Mouse (Mus musculus) intestine, embryonic 14.5 days (tissue): ENCODE results near the gene Fgd4. TPM values are rescaled to one million over a fixed set of nuclear protein-coding genes. Genes with fewer than 3 reads are reported as not detected.

Experiments
- ATAC-seq: fragments of 200-750 bp; cut with Nextera tagmentation; replicated peaks from 2 replicates; pipeline ENCODE4 v1.8.0; 2017; ENCODE audit warnings: low read depth, moderate number of reproducible peaks, moderate TSS enrichment, moderate library complexity; ENCODE audit not compliant: low FRiP score, low TSS enrichment
- DNase-seq: peaks from one replicate; pipeline ENCODE4 v3.0.0-alpha.2; 2018; ENCODE audit warnings: low spot score
- H3K27ac ChIP-seq: fragments of 300-500 bp; sonication (generic); 2 replicates; pipeline ENCODE4 v1.5.1; 2014; ENCODE audit warnings: low read depth, mild to moderate bottlenecking, control low read depth
- H3K27me3 ChIP-seq: fragments of 300-500 bp; sonication (generic); replicated peaks from 2 replicates; pipeline ENCODE4 v1.6.1; 2014; ENCODE audit warnings: low read length, control low read depth; ENCODE audit not compliant: control insufficient read depth, insufficient read depth
- H3K36me3 ChIP-seq: fragments of 300-500 bp; sonication (generic); 2 replicates; pipeline ENCODE4 v1.6.1; 2014; ENCODE audit warnings: low read length, control low read depth; ENCODE audit not compliant: control insufficient read depth, insufficient read depth
- H3K4me1 ChIP-seq: fragments of 300-500 bp; sonication (generic); replicated peaks from 2 replicates; pipeline ENCODE4 v1.6.1; 2014; ENCODE audit warnings: low read length, control low read depth, mixed read lengths; ENCODE audit not compliant: control insufficient read depth, insufficient read depth
- H3K4me2 ChIP-seq: fragments of 300-500 bp; sonication (generic); 2 replicates; pipeline ENCODE4 v1.6.1; 2014; ENCODE audit warnings: low read length
- H3K4me3 ChIP-seq: fragments of 300-500 bp; sonication (generic); 2 replicates; pipeline ENCODE4 v1.5.1; 2014; ENCODE audit warnings: low read depth, low read length, control low read depth, mixed read lengths
- H3K9ac ChIP-seq: fragments of 300-500 bp; sonication (generic); 2 replicates; pipeline ENCODE4 v1.6.1; 2014; ENCODE audit warnings: mild to moderate bottlenecking, low read length
- H3K9me3 ChIP-seq: fragments of 300-500 bp; sonication (generic); 2 replicates; pipeline ENCODE4 v1.6.1; 2016; ENCODE audit warnings: low read length, control low read depth; ENCODE audit not compliant: control insufficient read depth
- WGBS: fragments of 180-500 bp; shearing (Covaris S2); extraction: QIAGEN DNeasy Blood & Tissue Kit; methylation state at CpG from one replicate; pipeline ENCODE4 v1.1.7; 2014; 5-methylcytosine and 5-hydroxymethylcytosine counted together
- polyA plus RNA-seq: library from polyadenylated mRNA; unstranded; fragments of >200 nt; fragmentation: Nextera tagmentation; extraction: Ambion mirVana; gene quantifications from 2 replicates; pipeline ENCODE4 v1.2.1, GENCODE M21; 2014

The Fgd4 gene
- polyA plus RNA-seq, 1 experiment from 2014 or later: 14.6 TPM

- Histone ChIP-seq H3K27ac (no peak overlapping the region), H3K4me3 (no peak overlapping the region), H3K4me2 (no peak overlapping the region), H3K27me3 (no peaks in the 10 kb centered on the region), H3K4me1 (no peaks in the 10 kb centered on the region), H3K9ac (no peak overlapping the region), H3K36me3 (no peaks in the 10 kb centered on the region), H3K9me3 (no peaks in the 10 kb centered on the region)
- WGBS: 79% methylated on average over 1 of the region's 1 CpGs
- no peak for DNase-seq
- ATAC-seq: no peak
Observed at GRCm38 (mm10) chr16:16573167-16573566, 27.2 kb downstream of the Fgd4 start.

- Histone ChIP-seq H3K4me3 (no peak overlapping the region), H3K9me3 (no peaks in the 10 kb centered on the region), H3K27ac (no peak overlapping the region), H3K27me3 (no peaks in the 10 kb centered on the region), H3K4me2 (no peak overlapping the region), H3K9ac (no peak overlapping the region), H3K36me3 (no peaks in the 10 kb centered on the region), H3K4me1 (no peaks in the 10 kb centered on the region)
- ATAC-seq (no peak), DNase-seq (no peak)
- 79% methylated on average over 3 of the region's 3 CpGs for WGBS
Observed at GRCm38 (mm10) chr16:16571356-16571755, 29.0 kb downstream of the Fgd4 start.

GRCm38 (mm10) chr16:16566786-16567185 is 33.6 kb downstream of the Fgd4 start:
- Histone ChIP-seq H3K27ac (no peak overlapping the region), H3K9me3 (no peaks in the 10 kb centered on the region), H3K9ac (no peak overlapping the region), H3K36me3 (no peaks in the 10 kb centered on the region), H3K4me2 (no peak overlapping the region), H3K4me1 (no peaks in the 10 kb centered on the region), H3K27me3 (no peaks in the 10 kb centered on the region), H3K4me3 (no peak overlapping the region)
- 65% methylated on average over 1 of the region's 1 CpGs for WGBS
- no peak for ATAC-seq
- no peak for DNase-seq

- H3K4me1 ChIP-seq: no peaks in the 10 kb centered on the region
- no peak overlapping the region for H3K27ac ChIP-seq
- no peak for ATAC-seq
- H3K36me3 ChIP-seq: no peaks in the 10 kb centered on the region
- no peaks in the 10 kb centered on the region for H3K9me3 ChIP-seq
- no peak overlapping the region for H3K4me3 ChIP-seq
- H3K9ac ChIP-seq: no peak overlapping the region
- DNase-seq: no peak
- no peaks in the 10 kb centered on the region for H3K27me3 ChIP-seq
- no peak overlapping the region for H3K4me2 ChIP-seq
- WGBS: 82% methylated on average over 5 of the region's 5 CpGs
Observed at GRCm38 (mm10) chr16:16566215-16566614, 34.1 kb downstream of the Fgd4 start.

GRCm38 (mm10) chr16:16565786-16566185 is 34.6 kb downstream of the Fgd4 start:
- no peaks in the 10 kb centered on the region for H3K9me3 ChIP-seq
- no peaks in the 10 kb centered on the region for H3K27me3 ChIP-seq
- H3K27ac ChIP-seq: no peak overlapping the region
- H3K9ac ChIP-seq: no peak overlapping the region
- ATAC-seq (no peak), DNase-seq (no peak)
- no peak overlapping the region for H3K4me2 ChIP-seq
- no peaks in the 10 kb centered on the region for H3K36me3 ChIP-seq
- no peaks in the 10 kb centered on the region for H3K4me1 ChIP-seq
- H3K4me3 ChIP-seq: no peak overlapping the region

- Histone ChIP-seq H3K27me3 (no peaks in the 10 kb centered on the region), H3K4me2 (no peak overlapping the region), H3K9ac (no peak overlapping the region), H3K27ac (no peak overlapping the region), H3K4me1 (peaks cover 7% of the 10 kb centered on the region), H3K4me3 (no peak overlapping the region), H3K9me3 (no peaks in the 10 kb centered on the region), H3K36me3 (no peaks in the 10 kb centered on the region)
- DNase-seq: no peak
- ATAC-seq: no peak
Observed at GRCm38 (mm10) chr16:16560718-16561117, 39.6 kb downstream of the Fgd4 start.

GRCm38 (mm10) chr16:16559878-16560531 is 40.3 kb downstream of the Fgd4 start:
- Histone ChIP-seq H3K9ac (0 out of 2 replicates have a peak overlapping the region, but pooled peaks have one; percentile 20), H3K27ac (peak overlapping the region; percentile 41; the same call in 1 of the 2 replicates), H3K27me3 (no peaks in the 10 kb centered on the region), H3K4me3 (peak overlapping the region; percentile 24), H3K36me3 (no peaks in the 10 kb centered on the region), H3K4me1 (peaks cover 7% of the 10 kb centered on the region), H3K9me3 (no peaks in the 10 kb centered on the region), H3K4me2 (peak overlapping the region; percentile 2)
- DNase-seq (peak; percentile 73), ATAC-seq (peak; percentile 100)
- WGBS: 10% methylated on average over 9 of the region's 9 CpGs

- peak overlapping the region; percentile 41; the same call in 1 of the 2 replicates for H3K27ac ChIP-seq
- ATAC-seq: no peak
Observed at GRCm38 (mm10) chr16:16559016-16559877, 41.1 kb downstream of the Fgd4 start.

More at GRCm38 (mm10) chr16:16559016-16559877, 41.1 kb downstream of the Fgd4 start:
- H3K9me3 ChIP-seq: no peaks in the 10 kb centered on the region
- 0 out of 2 replicates have a peak overlapping the region, but pooled peaks have one; percentile 20 for H3K9ac ChIP-seq
- H3K4me1 ChIP-seq: peaks cover 7% of the 10 kb centered on the region
- no peaks in the 10 kb centered on the region for H3K36me3 ChIP-seq
- 51% methylated on average over 3 of the region's 3 CpGs for WGBS
- H3K27me3 ChIP-seq: no peaks in the 10 kb centered on the region
- no peak for DNase-seq
- peak overlapping the region; percentile 2 for H3K4me2 ChIP-seq
- H3K4me3 ChIP-seq: peak overlapping the region; percentile 24
